Mouse (Mus musculus) right cerebral cortex, postnatal 4 days (tissue): ENCODE data around the gene Gpx4.

ENCODE experiments used
- DNase-seq: peaks from one replicate; pipeline ENCODE4 v3.0.0-alpha.2; 2022

Gpx4 gene

GRCm38 (mm10) chr10:80105926-80106325, 59.0 kb downstream of the Gpx4 start:
- DNase-seq, result no peak
